Mouse (Mus musculus) hindbrain, embryonic 16.5 days (tissue): ENCODE data around the gene Tekt3. TPM values are rescaled to one million over a fixed set of nuclear protein-coding genes. Genes with fewer than 3 reads are reported as not detected.

Source experiments
- ATAC-seq: fragments of 200-750 bp; cut with Nextera tagmentation; 2 replicates; pipeline ENCODE4 v1.8.0; 2017; ENCODE audit warnings: moderate TSS enrichment, moderate library complexity
- H3K27ac ChIP-seq: fragments of 300-500 bp; sonication (generic); 2 replicates; pipeline ENCODE4 v1.5.1; 2014; ENCODE audit warnings: low read depth, mild to moderate bottlenecking, control low read depth, low read length, moderate library complexity
- H3K27me3 ChIP-seq: fragments of 300-500 bp; sonication (generic); replicated peaks from 2 replicates; pipeline ENCODE4 v1.6.1; 2014; ENCODE audit warnings: low read length; ENCODE audit not compliant: control insufficient read depth, insufficient read depth
- H3K36me3 ChIP-seq: fragments of 300-500 bp; sonication (generic); 2 replicates; pipeline ENCODE4 v1.6.1; 2014; ENCODE audit warnings: mild to moderate bottlenecking, low read length, moderate library complexity, mixed read lengths; ENCODE audit not compliant: control insufficient read depth, insufficient read depth
- H3K4me1 ChIP-seq: fragments of 300-500 bp; sonication (generic); 2 replicates; pipeline ENCODE4 v1.6.1; 2014; ENCODE audit warnings: low read depth, low read length; ENCODE audit not compliant: control insufficient read depth, insufficient read depth
- H3K4me2 ChIP-seq: fragments of 300-500 bp; sonication (generic); 2 replicates; pipeline ENCODE4 v1.6.1; 2014; ENCODE audit warnings: mild to moderate bottlenecking, low read length, control low read depth, moderate library complexity
- H3K4me3 ChIP-seq: fragments of 300-500 bp; sonication (generic); 2 replicates; pipeline ENCODE4 v1.5.1; 2014; ENCODE audit warnings: mild to moderate bottlenecking, low read length, control low read depth, moderate library complexity
- H3K9ac ChIP-seq: fragments of 300-500 bp; sonication (generic); 2 replicates; pipeline ENCODE4 v1.6.1; 2014; ENCODE audit warnings: low read depth, mild to moderate bottlenecking, control low read depth, low read length, moderate library complexity
- H3K9me3 ChIP-seq: fragments of 300-500 bp; sonication (generic); 2 replicates; pipeline ENCODE4 v1.6.1; 2014; ENCODE audit warnings: mild to moderate bottlenecking, low read length, moderate library complexity; ENCODE audit not compliant: control insufficient read depth
- WGBS: fragments of 180-500 bp; shearing (Covaris S2); extraction: QIAGEN DNeasy Blood & Tissue Kit; methylation state at CpG from one replicate; pipeline ENCODE4 v1.1.7; 2014; 5-methylcytosine and 5-hydroxymethylcytosine counted together
- polyA plus RNA-seq: library from polyadenylated mRNA; unstranded; fragments of >200 nt; fragmentation: Nextera tagmentation; extraction: Ambion mirVana; gene quantifications from 2 replicates; pipeline ENCODE4 v1.2.1, GENCODE M21; 2015

Gene Tekt3
- not detected in 2 replicates for polyA plus RNA-seq

DNA sequence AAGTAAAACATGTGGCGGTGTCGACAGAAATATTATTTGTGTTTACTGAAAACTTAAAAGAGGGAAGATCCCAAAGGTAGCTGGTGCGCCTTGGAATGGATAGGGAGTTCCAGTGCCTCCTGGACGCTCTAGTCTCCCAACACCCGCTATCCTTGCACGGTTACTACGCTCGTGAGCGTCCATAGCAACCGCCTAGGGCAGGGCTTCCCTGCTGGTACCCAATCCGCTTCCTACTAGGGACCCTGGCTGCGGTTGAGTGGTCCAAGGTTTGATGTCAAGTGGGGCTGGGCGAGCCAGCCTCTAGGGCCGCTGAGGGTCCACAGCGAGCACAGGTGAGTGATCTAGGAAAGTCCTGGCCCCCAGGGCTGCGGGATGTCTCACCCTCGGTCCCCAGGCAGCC, at the start of gene Tekt3:
Gene Tekt3, plus strand, starts transcription at position 209 of the 400 bp plus-strand sequence.
- Histone ChIP-seq H3K4me1 (no peaks in the 10 kb centered on the region; the same call in 1 of the 2 replicates), H3K27ac (no peak within 1 kb of the TSS), H3K4me3 (no peak within 1 kb of the TSS; the same call in 1 of the 2 replicates), H3K9ac (no peak within 1 kb of the TSS), H3K9me3 (no peaks in the 10 kb centered on the region), H3K4me2 (peak within 1 kb of the TSS; percentile 32), H3K36me3 (no peaks in the 10 kb centered on the region), H3K27me3 (no peaks in the 10 kb centered on the region)
- 11% methylated on average over 17 of the region's 17 CpGs for WGBS
- ATAC-seq, result no peak

DNA sequence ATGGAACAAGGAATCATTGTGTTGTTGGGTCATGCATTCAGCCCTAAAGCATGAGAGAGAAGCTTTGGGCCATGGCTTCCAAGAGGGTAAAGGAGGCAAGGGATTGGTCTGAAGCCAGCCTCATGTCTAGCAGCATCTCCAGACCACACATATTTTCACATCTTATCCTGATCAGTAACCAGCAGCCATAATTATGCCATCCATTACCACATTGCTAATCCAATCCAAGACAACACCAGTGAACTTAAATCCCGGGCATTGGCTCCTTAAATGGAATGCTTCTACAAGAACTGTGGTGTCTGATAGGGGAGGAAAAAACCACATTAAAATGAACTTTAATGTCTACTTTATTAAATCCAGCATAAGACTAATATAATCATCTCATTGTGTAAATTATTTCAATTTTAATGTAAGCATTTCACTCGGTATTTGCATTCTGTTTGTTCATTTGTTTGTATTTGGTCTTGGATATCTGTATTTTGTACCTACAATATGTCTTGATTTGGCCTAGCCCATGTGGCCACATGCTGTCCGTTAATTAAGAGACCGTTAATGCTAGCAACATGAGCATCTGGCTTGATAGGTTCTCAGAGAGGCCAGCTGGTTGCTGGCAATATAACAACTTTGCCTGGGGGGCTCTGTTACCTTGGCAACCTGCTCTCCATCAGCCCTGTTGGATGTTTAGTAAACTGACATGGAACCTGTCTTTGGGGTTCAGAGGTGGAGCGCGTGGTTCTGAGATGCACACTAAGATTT, 43.9 kb upstream of the Tekt3 start:
- peak; percentile 77 for ATAC-seq
- peaks cover 9% of the 10 kb centered on the region for H3K4me1 ChIP-seq
- H3K27me3 ChIP-seq, result no peaks in the 10 kb centered on the region
- H3K27ac ChIP-seq, result no peak overlapping the region
- H3K4me2 ChIP-seq, result no peak overlapping the region
- H3K9me3 ChIP-seq, result no peaks in the 10 kb centered on the region
- WGBS, result 52% methylated on average over 6 of the region's 6 CpGs
- H3K9ac ChIP-seq, result no peak overlapping the region
- no peak overlapping the region for H3K4me3 ChIP-seq
- H3K36me3 ChIP-seq, result no peaks in the 10 kb centered on the region

DNA sequence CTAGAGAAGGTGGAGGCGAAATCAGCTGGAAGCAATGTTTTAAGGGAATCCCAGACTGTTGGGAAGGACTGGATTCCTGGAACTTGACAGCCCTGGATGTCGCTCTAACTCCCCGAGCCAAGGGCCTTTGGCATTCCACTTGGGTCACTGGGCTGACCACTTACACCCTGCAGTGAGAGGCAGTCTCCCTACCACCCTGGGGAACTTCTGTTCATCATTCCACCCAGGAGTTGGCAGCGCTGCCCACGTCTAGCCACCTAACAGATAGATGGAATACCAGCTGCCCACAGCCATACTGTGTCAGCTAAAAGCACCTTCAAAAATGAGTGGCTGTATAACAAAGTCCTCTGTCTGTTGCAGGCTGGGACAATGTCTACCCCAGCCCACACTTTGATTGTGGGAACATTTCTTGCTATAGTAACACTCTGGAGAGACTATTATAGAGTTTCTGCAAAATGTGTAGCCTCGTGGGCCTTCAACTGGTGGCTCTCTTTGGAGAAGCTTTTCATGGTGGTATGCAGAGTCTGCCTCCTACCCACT, 43.3 kb upstream of the Tekt3 start:
- H3K27me3 ChIP-seq, result no peaks in the 10 kb centered on the region
- no peak overlapping the region for H3K4me2 ChIP-seq
- H3K4me3 ChIP-seq, result no peak overlapping the region
- peak; percentile 67; the same call in 1 of the 2 replicates for ATAC-seq
- 55% methylated on average over 6 of the region's 6 CpGs for WGBS
- H3K9me3 ChIP-seq, result no peaks in the 10 kb centered on the region
- no peak overlapping the region for H3K9ac ChIP-seq
- H3K36me3 ChIP-seq, result no peaks in the 10 kb centered on the region
- peaks cover 9% of the 10 kb centered on the region for H3K4me1 ChIP-seq
- H3K27ac ChIP-seq, result no peak overlapping the region

DNA sequence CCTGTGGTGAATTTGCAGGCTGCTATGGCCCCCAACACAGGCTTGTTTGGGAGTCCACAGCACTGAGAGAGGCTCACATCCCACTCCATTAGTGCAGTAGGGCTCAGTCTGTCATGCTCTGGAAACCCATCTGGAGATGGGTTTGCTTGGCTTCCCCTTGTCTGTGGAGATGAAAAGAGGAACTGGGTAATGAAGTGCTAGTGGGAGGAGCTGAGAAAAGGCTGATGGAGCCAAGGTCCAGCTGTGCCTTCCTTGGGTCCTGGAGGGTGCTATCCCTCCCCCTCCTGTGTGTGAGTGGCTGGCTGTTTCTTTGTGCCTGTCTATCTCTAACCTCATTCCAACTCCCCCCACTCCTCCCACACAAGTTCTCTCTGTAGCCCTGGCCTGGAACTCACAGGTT, 40.8 kb upstream of the Tekt3 start:
- Histone ChIP-seq H3K4me2 (no peak overlapping the region), H3K4me3 (no peak overlapping the region), H3K36me3 (no peaks in the 10 kb centered on the region), H3K9me3 (no peaks in the 10 kb centered on the region), H3K9ac (no peak overlapping the region), H3K4me1 (peaks cover 9% of the 10 kb centered on the region), H3K27ac (no peak overlapping the region), H3K27me3 (no peaks in the 10 kb centered on the region)
- no peak for ATAC-seq

DNA sequence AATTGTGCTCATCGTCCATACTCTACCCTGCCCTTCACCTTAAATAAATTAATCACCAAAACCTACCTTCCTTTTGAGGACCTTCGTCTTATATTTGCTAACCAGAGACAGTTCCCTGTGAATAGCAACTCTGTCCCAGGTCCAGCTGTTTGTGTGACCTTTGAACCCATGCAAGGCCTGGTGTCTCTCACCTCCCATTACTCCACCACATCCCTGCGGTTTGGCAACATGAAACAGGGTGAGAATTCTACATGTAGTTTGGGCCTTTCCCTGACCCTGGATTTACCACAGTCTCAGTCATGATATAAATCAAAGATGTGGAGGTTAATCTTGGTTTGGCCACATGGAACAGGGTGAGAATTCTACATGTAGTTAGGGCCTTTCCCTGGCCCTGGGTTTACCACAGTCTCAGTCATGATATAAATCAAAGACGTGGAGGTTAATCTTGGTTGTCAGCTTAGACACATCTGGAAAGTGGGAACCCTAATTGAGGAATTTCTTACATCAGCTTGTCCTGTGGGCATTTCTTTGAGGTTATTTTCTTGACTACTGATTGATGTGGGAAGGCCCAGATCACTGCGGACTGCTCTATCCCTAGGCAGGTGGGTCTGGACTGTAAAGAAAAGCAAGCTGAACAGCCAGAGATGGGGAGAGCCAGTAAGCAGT, 40.2 kb upstream of the Tekt3 start:
- Histone ChIP-seq H3K9ac (no peak overlapping the region), H3K27me3 (no peaks in the 10 kb centered on the region), H3K9me3 (no peaks in the 10 kb centered on the region), H3K4me2 (no peak overlapping the region), H3K4me3 (no peak overlapping the region), H3K36me3 (no peaks in the 10 kb centered on the region), H3K4me1 (peaks cover 9% of the 10 kb centered on the region), H3K27ac (no peak overlapping the region)
- 77% methylated on average over 5 of the region's 5 CpGs for WGBS
- no peak for ATAC-seq

DNA sequence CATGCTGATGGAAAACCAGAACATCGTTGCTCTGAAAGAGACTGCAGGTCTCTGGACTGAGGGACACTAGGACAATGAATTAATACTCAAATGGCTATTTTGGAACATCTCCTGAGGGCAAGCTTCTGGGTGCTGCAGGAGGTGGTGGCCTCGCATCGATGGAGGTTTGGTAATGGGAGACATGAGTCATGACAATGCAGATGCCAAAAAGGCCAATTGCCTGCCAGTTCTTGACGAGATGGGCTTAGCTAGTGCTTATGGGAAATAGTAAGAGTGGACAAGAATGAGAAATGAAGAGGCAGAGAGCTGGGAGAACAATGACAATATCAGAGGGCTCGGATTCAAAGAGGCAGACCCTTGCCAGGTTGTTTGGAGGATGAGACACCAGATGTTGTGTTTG, 38.0 kb upstream of the Tekt3 start:
- Histone ChIP-seq H3K9me3 (no peaks in the 10 kb centered on the region), H3K4me3 (no peak overlapping the region), H3K27me3 (no peaks in the 10 kb centered on the region), H3K4me1 (peaks cover 6% of the 10 kb centered on the region), H3K9ac (no peak overlapping the region), H3K36me3 (no peaks in the 10 kb centered on the region), H3K27ac (no peak overlapping the region), H3K4me2 (no peak overlapping the region)
- ATAC-seq, result no peak
- 83% methylated on average over 5 of the region's 5 CpGs for WGBS

DNA sequence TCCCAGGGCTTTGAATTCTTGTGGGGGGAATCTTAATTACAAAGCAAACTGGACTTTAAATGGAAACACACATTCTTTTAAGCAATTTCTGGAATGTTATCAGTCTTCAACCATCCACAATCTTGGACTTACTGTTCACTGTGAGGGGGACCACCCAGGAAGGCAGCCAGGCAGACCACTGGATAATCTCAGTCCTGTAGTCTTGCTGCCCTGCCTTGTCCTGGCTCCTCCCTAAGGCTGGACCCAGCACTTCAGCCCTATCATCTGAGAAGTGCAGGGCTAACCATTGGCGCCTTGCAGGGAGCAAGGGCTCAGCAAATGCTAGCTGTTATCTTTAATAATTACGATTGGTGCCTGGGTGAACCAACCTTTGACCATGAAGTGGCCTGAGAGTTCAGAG, 37.3 kb upstream of the Tekt3 start:
- Histone ChIP-seq H3K9ac (no peak overlapping the region), H3K4me2 (no peak overlapping the region), H3K36me3 (no peaks in the 10 kb centered on the region), H3K9me3 (no peaks in the 10 kb centered on the region), H3K4me1 (peaks cover 4% of the 10 kb centered on the region), H3K27ac (no peak overlapping the region), H3K27me3 (no peaks in the 10 kb centered on the region), H3K4me3 (no peak overlapping the region)
- WGBS, result 91% methylated on average over 2 of the region's 2 CpGs
- no peak for ATAC-seq

DNA sequence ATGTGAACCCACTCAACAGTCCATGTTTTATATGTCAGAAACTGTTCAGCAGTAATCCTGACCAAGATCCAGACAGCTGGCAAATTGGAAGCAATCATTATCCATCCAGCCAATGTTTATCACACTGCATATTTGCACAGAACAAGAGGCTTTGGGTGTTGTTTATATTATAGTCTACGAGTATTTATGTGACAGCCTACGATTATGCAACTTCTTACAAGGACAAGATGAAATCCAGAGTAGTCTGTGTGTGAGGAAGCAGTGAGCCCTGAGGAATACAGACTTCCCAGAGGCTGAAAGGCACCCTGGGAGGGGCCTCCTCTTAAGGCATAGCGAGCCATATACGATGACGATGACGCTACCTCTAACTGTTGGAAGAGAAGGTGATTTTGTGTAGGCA, 36.0 kb upstream of the Tekt3 start:
- H3K9me3 ChIP-seq, result no peaks in the 10 kb centered on the region
- H3K4me3 ChIP-seq, result no peak overlapping the region
- no peak for ATAC-seq
- no peak overlapping the region for H3K9ac ChIP-seq
- WGBS, result 92% methylated on average over 6 of the region's 6 CpGs
- no peak overlapping the region for H3K27ac ChIP-seq
- no peaks in the 10 kb centered on the region for H3K36me3 ChIP-seq
- peaks cover under 1% of the 10 kb centered on the region for H3K4me1 ChIP-seq
- H3K27me3 ChIP-seq, result no peaks in the 10 kb centered on the region
- H3K4me2 ChIP-seq, result no peak overlapping the region

DNA sequence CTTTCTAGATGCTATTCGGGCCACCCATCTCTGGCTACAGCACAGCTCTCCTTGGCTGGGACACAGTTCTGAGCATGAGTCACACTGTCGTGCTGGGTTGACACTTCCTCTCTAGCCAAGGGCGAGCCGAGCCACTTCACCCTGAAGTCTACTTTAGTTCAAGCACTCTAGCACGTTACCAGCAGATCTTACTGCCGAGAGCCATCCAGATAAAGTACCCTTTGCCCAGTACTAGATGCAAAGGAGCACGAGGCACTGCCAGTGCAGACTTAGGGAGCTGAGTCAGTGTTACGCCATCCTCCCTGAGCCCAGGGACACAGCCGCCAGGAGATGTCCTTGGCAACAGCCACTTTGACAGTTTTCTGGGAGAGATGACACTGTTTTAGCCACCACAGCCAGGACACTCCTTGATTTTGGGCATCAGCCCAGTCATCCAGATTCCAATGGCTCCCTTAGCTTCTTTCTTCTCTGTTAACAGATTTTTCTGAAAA, 34.8 kb upstream of the Tekt3 start:
- no peaks in the 10 kb centered on the region for H3K4me1 ChIP-seq
- H3K4me2 ChIP-seq, result no peak overlapping the region
- ATAC-seq, result no peak
- no peak overlapping the region for H3K9ac ChIP-seq
- no peaks in the 10 kb centered on the region for H3K27me3 ChIP-seq
- no peak overlapping the region for H3K4me3 ChIP-seq
- H3K36me3 ChIP-seq, result no peaks in the 10 kb centered on the region
- no peak overlapping the region for H3K27ac ChIP-seq
- H3K9me3 ChIP-seq, result no peaks in the 10 kb centered on the region
- 82% methylated on average over 9 of the region's 9 CpGs for WGBS
